Mouse (Mus musculus) spleen, postnatal 4 days (tissue): ENCODE results near the gene Usp2.

Experiments used
- DNase-seq, 2 experiments: peaks; one replicate each; pipeline ENCODE4 v3.0.0; 2022; ENCODE audit warnings: low spot score in 2 of 2

Usp2 gene

DNA sequence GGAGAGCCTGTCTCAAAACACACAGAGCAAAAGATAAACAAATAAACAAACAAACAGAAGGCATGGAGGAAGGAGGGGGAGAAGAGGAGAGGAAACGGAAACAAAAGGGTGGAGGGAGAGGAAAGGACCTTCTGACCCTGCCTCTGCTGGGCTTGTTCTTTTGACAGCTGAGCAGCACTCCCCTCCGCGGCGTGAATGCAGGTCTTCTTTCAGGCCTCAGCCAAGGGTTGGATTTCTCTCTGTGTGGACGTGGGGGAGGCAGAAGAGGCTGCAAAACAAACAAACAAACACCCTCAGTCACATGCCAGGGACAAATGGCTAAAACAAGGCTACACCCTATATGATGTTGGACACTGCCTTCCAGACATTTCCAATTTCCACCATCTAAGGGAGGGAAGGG is 58.2 kb downstream of the Usp2 start:
- DNase-seq: no peak

DNA sequence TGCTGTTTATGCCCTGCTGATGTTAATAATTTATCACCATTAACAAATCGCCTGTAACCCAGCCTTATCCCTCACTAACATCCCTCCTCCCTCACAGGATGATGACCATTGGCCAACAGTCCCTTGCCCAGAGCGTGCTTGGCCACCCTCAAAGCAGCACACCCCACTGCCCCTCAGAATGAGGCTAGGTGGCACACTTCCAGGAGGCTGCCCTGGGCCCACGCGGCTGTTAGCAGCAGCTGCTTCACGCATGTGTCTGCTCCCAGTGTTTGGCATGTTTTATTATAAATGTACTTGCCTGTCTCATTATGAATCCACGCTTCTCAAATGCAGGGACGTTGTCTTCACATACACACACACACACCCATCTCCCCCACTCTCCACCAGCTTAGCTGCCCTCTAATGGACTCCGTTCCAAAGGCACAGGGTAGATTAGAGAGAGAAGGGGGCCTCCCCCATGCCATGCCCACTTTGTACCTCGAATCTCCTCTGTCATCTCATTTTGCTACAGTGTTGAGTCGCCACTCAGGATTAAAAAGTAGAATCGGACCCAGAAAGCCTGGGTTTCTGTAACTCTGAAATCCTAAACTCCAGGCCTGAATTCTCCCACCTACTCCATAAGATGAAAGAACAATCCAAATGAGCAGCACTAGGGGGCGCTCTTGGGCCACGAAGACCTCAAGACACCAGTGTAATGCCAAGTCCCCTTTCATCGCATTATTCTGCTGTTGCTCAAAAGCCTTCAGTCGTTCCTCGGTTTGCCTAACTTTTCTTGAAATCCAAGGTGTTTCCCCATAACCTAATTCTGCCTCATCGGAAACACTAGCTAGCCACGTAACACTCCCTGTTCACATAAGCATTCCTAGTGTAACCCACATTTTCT is 59.0 kb downstream of the Usp2 start:
- DNase-seq: peak; percentile 77 to 91

DNA sequence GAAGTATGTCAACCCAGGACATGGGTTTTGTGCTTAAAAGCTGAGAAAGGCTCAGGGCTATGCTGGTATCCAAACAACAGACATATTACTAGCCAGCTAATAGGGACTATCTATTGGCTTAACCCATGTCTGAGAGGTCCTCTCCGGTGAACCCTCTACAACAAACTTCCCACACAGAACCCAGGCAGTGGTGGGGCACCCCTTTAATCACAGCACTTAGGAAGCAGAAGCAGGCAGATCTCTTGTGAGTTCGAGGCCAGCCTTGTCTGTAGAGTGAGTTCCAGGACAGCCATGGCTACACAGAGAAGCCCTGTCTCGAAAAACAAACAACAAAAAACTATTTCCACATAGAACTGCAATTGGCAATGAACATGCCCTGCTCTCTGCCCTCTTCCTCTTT is 59.9 kb downstream of the Usp2 start:
- DNase-seq: no peak

DNA sequence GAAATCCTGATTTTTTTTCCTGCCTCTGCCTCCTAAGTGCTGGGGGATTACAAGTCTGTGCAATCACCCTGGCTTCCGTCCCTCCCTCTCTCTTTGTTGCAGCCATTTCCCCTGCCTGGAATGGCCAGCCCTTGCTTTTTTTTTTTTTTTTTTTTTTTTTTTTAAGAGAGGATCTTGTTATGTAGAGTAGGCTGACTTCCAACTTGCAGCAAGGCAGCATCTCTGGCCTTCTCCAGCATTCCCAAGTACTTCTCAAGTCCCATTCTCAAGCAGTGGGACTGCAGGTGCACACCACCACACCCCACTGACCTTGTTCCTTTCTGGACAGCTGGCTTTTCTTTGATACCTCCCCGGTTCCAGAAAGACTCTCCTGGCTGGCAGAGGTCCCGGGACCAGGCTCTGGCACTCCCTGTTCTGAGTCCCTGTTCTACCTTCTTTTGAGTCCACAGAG is 60.6 kb downstream of the Usp2 start:
- no peak for DNase-seq

DNA sequence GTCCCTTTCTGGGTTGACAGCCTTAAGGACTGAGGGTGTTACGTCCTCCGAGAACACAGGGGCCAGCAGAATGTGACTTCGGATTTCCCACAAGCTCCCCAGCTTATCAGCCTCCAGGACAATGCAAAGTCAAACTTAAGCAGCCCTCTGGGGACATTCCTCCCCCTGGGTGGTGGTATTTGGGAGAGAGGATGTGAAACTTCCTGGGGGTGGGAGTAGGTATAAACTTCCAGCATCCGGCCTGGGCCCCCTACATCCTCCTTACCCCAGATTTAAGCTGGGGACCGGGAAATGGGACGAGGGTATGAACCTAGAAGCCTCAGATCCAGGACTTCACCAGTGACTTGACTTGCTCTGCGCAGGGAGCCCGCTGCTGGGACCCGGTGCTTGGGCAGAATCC is 62.8 kb downstream of the Usp2 start:
- DNase-seq: no peak

DNA sequence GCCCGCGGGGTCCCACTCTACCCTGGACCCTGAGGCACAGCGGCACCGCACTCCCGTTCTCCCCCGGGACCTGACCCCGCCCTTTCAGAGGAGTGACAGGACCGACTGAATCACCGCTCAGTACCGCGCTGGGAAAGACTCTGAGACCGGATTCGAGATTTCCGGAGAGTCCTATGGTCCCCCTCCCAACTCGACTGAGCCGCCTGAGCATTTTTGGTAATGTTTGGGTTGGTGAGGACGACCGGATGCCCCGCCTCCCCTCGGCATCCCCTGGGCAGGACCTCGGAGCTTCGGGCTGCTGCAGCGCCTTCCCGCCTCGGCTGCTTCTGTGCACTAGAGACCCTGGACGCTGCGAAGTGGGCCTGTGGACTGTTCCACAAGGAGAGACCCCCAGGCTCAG is 63.2 kb downstream of the Usp2 start:
- peak; percentile 52 to 76 for DNase-seq

DNA sequence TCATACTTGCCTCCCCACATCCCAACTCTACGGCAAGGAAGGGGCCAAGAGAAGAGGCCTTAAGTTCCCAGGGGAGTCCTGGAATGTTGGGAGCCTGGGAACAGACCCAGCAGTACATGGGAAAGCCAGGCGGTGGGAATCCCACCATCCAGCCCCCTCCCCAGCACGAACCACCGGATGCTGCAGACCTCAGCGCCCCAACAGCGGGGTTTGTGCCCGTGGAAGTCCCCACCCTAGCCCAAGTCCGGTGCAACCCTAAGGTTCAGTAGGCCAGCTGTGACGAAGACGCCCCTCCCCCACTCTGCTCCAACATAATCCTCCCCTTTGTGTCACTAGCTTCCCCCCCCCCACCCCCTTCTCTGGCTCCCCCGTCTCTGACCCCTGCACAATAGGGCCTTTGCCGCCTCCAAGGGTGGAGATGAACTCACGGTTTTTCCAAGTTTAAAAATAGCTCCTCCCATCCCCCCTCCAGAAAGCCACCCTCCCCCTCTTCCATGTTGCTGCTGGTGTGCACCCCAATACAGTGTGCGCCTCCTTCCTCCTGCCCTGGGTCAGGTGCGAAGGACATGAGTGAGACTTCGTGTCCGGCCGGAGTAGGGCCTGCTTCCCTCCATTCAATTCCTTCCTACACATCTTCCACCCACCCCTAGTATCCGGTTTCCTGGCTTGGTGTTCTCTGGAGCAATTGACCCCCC is 63.9 kb downstream of the Usp2 start:
- peak in 1 of 2 experiments; percentile 67 for DNase-seq

DNA sequence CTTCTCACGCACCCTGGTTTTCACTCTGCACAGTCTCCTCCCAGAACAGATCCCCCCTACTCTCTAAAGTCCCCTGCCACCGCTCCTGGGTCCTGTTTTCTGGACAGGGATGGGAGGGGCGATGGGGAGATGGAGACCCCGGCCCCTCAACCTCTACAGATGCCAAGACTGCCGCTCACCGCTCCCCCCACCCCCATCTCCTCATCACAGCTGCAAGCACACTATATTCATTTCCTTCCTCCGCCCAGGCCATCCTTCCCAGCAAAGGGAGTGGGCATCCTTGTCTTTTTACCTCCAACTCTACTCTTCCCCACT is 64.4 kb downstream of the Usp2 start:
- peak in 1 of 2 experiments; percentile 54 for DNase-seq

DNA sequence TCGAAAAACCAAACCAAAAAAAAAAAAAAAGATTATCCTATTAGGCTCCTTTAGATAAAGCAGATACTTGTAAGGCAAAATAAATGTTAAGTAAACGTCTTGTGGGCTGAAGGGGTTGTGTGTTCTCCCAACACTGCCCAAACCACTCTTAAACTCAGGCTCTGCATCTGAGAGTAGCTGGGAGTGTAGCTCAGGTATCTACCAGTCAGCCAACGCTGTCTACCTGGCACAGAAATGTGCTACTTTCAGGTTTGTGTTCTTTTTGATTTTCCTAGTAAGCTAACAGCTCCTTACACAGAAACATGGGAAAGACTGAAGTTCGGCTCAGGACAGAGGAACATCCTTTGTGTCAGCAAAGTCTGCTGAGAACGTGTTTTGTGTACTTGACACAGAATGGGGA is 65.4 kb downstream of the Usp2 start:
- DNase-seq: no peak

DNA sequence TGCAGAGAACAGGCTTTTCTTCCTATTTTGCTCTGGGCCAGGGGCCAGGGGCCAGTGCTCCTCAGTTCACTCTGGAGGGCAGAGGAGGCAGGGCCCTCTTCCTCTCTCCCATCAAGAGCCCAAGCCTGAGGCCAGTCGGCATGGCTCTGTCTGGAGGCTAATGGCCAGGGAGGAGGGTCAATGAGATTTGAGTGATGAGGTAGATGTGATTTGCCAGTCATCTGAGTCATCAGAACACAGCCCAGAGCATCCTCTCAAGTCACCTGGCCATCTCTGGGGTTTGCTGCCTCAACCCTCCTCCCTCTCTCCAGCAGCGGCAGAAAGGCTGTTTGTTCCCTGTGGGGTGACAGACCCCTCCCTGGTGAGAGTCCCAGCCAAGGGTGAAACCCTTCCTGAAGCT is 66.5 kb downstream of the Usp2 start:
- no peak for DNase-seq

DNA sequence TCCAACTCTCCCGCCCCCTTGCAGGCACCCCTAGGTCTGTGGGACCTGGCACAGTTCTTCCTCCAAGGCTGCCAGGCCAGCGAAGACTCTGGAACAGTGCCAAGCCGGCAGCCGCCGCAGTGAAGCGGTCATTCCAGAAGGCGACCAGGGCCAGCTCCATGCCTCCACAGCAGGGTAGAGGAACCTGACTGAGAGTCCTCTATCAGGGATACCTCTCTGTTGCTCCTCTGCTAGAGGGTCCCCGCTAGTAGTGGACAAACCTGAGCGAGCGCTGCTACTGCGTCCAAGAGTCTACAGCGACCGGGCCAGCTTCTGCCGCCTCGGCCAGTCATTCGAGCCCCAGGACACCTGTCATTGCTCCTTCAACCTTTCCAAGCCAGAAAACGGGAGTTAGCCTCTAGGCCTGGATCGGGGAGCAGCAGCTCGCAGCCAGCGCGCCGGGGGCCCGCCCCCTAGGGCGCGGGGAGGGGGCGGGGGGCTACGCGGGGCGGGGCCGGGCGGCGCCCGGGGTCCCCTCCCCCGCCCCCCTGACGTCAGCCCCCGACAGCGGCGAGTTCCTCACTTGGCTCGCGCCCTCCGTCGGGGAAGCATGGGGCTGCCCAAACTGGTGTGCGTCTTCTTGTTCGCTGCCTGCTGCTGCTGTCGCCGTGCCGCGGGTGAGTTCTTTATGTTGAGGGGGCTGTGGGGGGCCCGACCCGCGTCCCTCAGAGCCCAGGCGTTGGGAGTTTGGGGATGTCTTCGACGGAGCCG is 67.5 kb downstream of the Usp2 start, which contains the start of gene Mcam:
Mcam (plus strand) TSS at position 369 of the 750 bp plus-strand sequence.
- peak in 1 of 2 experiments; percentile 70 for DNase-seq

DNA sequence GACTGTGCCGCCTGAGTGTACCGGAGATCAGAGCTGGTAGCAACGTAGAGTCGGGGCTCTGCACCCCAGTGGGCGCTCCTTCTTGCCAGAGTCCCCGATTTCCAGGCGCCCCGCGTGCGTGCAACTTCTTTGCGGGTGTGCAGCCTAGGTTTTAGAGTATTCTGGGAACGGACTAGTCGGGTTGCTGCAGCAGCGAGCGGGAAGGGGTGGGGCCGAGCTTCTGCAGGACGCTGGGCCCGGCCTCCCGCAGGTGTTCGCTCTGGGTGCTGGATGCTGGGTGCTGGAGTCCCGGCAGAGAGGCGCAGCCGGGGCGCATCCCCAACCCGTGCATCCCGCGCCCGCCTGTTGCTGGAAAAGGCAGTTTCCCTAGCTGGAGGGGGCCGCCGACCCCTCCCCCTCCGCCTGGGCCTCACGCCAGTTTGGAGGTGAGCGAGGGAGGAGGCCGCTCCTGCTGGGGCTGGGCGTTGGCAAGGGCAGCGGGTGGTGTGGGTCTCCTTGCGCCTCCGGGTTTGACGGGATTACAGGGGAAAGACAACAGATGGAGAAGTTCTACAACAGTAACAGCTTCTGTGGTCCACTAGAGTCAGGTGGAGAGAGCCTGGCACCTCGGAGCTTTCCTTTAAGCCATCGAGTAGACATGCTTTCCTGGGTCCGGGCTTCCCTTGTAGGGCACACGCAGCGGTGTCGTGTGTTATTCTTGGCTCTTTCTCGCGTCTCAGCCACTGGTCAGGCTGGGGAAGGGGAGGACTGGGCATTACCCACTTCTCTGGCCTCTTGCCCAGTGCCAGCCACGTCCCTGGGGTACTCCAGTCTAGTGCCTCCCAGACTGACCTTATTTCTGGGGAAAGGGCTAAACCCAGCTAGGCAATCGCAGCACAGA is 68.3 kb downstream of the Usp2 start:
- peak in 1 of 2 experiments; percentile 70 for DNase-seq

DNA sequence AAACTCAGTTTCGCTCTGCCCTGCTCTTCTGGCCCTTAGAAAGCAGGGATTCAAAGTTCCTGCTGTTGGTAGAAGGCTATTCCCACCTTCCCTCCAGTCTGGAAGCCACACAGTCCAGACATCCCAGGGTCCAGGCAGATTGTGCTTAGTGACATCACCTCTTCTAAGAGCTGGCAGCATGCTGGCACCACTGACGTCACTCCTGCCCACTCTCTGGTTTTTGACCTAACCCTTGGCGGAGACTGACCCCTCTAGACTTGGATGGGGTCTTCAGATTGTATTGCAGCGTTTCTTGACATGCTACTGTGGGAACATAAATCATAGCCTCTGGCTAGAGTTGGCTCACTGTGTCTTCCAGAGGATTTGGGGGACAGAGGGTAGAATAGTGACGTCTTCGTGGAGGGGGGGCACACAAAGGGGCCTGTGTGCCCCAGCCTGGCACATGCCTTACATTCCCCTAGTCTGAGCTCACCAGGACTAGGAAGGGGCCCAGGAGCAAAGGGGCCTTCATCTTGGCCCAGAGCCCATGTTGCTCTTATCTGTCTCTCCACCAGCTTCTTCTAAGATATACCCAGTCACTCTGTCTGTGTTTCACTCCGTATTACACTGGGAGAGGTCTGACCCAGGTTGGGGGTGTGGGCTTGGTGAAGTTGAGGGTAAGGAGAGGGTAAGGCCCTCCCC is 69.0 kb downstream of the Usp2 start:
- DNase-seq: no peak

DNA sequence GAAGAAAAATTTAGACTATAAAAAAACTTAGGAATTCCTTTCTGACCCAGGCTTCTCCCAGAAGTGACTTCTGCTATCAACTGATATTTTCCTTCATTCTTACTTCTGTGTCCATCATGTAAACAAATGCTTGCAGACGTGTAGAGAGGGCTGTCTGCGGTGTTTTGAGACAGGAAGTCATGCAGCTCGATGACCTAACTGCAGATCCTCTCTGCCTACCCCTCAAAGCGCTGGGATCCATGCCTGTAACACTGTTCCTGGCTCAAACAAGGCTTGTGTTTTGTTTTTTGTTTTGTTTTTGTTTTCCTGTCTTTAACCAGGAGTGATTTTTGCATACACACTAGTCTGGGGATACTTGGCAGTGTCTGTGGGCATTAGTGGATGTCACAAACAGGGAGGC is 71.0 kb downstream of the Usp2 start:
- DNase-seq: no peak

DNA sequence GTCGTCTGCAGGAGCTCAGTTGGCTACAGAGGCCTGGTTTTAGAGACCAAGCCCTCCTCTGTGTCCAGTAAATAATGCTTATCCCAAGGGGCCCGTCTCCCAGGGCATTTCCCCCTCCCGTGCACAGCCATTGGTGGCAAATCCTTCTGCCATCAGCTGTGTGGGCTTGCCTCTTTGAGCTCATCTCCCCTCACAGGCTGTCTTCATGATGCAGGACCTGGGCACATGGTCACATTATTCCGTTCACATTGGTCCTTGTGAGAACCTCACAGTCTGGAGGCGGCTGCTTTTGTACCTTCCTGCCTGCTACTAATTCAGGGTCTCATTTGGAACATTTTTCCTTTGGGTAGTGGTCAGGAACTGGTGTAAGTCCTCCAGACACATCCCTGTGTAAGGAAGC is 75.1 kb downstream of the Usp2 start:
- no peak for DNase-seq

DNA sequence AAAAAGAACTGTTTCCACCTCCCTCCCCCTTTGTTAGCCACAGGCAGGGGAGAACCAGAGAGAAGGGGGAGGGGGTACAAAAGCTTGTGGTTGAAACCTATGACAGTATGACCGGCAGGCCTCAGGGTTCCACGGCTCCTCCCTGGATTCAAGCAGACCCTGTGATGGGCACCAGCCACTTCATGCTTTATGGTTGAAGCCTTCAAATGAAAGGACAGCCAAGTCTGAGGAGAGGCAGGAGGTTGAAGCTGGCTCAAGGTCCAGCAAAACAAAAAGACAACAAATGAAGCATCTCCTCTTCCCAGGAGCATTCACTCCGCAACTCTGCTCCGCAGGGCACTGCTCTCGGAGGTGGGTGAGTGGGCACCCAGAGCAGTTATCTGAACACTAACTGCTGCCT is 76.6 kb downstream of the Usp2 start:
- DNase-seq: no peak

DNA sequence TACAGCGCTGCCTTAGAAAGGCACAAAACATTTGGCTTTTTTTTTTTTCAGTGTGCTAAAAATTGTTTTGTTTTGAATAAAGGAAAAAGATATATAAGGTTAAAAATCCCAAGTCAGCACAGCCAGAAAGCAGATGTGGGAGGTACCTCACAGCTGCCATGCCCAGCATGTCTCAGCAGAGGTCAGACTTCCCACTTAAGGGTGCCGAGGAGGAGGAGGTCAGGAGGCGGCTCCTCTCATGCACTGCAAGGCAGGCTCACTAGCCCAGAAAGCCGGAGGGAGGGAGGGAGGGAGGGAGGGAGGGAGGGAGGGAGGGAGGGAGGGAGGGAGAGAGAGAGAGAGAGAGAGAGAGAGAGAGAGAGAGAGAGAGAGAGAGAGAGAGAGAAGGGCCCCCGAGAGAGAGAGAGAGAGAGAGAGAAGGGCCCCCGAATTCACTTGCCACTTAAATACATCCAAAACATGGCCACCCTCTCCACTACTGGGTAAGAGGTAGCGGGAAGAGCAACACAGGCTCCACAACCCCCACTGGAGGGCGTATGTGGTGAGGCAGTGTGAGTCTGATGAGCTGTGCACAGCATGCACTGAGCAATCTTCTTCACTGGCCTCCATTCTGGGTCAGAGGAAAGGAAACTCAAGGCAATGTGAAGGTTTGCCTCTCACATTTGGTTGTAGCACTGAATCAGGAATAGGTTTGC is 77.3 kb downstream of the Usp2 start:
- no peak for DNase-seq

DNA sequence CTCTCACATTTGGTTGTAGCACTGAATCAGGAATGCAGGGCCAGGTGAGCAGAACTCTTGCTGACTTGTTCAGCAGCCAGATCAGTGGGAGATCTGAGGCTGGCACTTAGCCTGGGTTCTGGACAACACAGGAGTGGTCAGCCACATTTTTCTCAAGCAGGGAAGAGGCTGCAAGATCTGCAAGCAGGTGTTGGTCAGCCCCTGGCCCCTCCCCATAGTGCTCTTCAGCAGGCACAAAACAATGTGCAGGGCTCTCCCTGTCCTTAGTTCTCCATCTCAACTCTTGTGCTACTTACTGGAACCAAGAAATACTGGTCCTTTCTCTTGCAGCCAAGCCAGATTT is 77.9 kb downstream of the Usp2 start:
- no peak for DNase-seq
